Mouse (Mus musculus) stomach, postnatal 0 days (tissue): Measurements from ENCODE around the gene Gnaz.

Experiments
- CTCF ChIP-seq: IDR thresholded peaks from 2 replicates; pipeline ENCODE4 v1.5.1; 2016; ENCODE audit warnings: antibody characterized with exemption, low read depth, mild to moderate bottlenecking, moderate library complexity
- EP300 ChIP-seq: optimal IDR thresholded peaks from 2 replicates; pipeline ENCODE3; 2016; ENCODE audit warnings: antibody characterized with exemption

GRCm38 (mm10) chr10:75045831-75046230, 78.9 kb downstream of the Gnaz start:
- TF ChIP-seq CTCF (no peak), EP300 (no peak)
